Mouse (Mus musculus) 3T3-L1 (cell line): Measurements from ENCODE around the gene Adamts5.

Experiments
- DNase-seq: peaks from one replicate; pipeline ENCODE4 v3.0.0-alpha.2; 2015; ENCODE audit warnings: low read depth, low spot score

Gene Adamts5

DNA sequence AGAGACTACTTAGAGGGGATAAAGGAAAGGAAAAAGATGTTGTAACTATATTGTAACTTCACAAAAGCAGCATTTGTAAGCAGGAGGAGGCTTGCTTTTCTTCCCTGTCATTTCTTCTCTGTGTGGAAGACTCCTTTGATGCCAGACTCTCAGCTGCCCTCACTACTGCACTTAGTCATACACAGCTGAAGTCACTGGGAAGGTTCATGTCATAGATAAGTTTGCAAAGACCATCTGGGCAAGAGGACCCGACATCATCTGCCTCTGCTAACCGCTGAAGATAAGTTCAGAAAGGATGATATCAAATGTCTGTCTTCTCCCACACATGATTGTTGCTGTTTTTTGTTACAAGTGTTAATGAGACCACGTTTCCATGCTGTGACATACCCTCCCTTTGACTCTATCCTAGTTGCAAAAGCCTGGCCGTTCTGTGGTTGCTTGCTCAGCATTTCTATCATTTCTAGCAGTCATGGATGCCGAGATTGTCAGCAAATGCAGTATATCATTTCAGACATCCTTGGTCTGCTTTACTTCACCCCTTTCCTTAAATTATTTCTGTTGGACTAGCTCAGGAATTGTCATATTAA lies 79.2 kb downstream of the Adamts5 start:
- DNase-seq = peak; percentile 39

DNA sequence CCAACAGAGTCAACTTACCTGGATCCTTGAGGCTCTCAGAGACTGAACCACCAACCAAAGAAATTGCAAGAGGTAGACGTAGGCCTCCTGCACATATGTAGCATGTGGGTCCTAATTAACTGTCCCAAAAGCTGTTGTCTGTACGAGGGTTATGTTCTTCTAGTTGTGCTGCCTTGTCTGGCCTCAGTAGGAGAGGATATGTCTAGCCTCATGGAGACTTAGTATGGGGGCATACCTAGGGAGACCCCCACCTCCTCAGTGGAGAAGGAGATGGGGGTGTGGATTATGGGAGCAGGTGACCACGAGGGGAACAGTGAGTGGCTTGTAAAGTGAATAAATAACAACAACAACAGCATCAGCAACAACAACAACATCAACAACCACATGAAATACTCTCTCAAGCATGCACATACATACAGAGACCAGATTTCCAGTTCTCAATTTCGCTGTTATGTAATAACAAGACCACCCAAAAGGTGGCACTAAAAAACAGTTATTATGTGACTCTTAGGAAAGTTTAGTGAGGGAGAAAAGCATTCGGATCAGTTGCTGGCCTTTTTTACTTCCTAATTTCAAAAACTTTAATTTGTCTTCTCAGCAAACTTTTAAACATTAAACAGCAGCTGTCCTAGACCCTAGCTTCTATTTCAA lies 81.7 kb downstream of the Adamts5 start:
- peak; percentile 87 for DNase-seq

DNA sequence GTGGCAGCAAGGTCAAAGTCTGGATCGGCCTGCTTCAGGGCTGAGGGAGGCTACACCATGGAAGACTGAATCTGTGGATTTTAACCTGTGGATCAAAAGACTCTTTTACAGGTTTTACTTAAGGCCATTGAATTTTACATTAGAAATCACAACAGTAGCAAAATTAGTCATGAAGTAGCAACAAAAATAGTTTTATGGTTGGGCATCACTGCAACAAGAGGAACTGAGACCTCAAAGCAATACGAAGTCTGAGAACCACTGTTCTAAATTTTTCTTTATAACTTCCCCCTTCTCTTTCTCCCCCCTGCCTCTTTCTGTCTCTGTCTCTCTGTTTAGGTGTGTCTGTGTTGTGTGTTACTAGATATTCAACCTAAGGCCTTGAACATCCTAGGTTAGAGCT lies 87.5 kb downstream of the Adamts5 start:
- DNase-seq = no peak

DNA sequence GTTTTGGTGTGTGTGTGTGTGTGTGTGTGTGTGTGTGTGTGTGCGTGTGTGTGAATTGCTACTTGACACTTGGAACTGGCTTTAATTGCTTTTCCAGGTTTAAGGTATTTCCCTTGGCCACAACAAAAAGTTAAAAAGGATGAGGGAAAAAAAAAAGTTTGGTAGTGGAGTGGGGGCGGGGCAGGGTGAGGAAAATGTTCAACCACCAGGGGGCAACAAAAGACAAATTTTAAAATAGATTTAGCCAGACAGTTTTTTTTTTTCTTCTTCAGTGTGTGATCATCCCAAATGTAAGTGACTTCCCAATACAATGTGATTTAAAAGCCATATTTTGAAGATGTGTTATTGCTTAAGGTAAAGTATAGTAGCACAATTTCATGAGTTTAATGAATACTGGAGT lies 94.0 kb downstream of the Adamts5 start:
- DNase-seq = peak; percentile 77

DNA sequence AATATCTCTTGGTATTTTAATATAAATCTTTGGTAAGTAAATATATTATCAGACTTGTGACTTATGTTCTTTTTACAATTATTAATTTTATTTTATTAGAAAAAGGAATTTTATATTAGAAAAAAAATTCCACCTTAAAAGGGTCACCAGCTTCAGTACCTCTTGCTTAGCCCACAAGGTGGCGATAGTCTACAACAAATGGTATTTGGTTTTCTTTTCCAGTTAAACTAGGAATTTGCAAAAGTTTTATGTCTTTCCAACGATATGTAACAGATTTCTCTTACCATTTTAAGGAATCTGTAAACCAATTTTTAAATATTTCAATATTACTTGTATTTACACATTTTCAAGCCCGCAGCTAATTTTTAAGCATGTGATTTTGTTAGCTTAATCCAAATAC lies 94.6 kb downstream of the Adamts5 start:
- DNase-seq = peak; percentile 92
